Mouse (Mus musculus) ovary, adult 10 weeks (tissue): Measurements from ENCODE around the gene Spindoc. TPM values are rescaled to one million over a fixed set of nuclear protein-coding genes. Genes with fewer than 3 reads are reported as not detected.

ENCODE experiments used
- polyA plus RNA-seq: library from polyadenylated mRNA; stranded (reverse); fragments of 350-450 nt; fragmentation: Illumina TruSeq; extraction: RNeasy Lipid Tissue Mini Kit (QIAGEN cat#74804); gene quantifications from one replicate; pipeline ENCODE4 v1.2.3, GENCODE M21; 2014

Spindoc gene
- polyA plus RNA-seq, result 1.1 TPM

GRCm38 (mm10) chr19:7382903-7383865 lies at the start of gene Spindoc:
Spindoc (minus strand) TSS chr19:7382994.

GRCm38 (mm10) chr19:7416834-7417735 lies 34.3 kb upstream of the Spindoc start, which contains the start of gene 2700081O15Rik:
2700081O15Rik (plus strand) TSS chr19:7417625.

GRCm38 (mm10) chr19:7341512-7342397 lies 41.0 kb downstream of the Spindoc start, which contains the start of gene Mark2:
Mark2 (minus strand) TSS chr19:7341860.

Other genes with a start within 250 kb of the Spindoc start
- gene Otub1, start 176.7 kb downstream of the Spindoc start, polyA plus RNA-seq, result 22.1 TPM
- gene Cox8a, start 165.4 kb downstream of the Spindoc start, polyA plus RNA-seq, result 36.3 TPM
- gene Naa40, start 141.8 kb downstream of the Spindoc start, polyA plus RNA-seq, result 15.0 TPM
- gene Rcor2, start 115.7 kb downstream of the Spindoc start, polyA plus RNA-seq, result 0.29 TPM
- 42.0 TPM for gene Mark2, start 41.1 kb downstream of the Spindoc start, polyA plus RNA-seq
- 27.8 TPM for gene 2700081O15Rik, start 34.6 kb upstream of the Spindoc start, polyA plus RNA-seq
- 338 TPM for gene Rtn3, start 100.3 kb upstream of the Spindoc start, polyA plus RNA-seq
- gene Atl3, start 111.0 kb upstream of the Spindoc start, polyA plus RNA-seq, result 280 TPM
- 16.4 TPM for gene Pla2g16, start 174.5 kb upstream of the Spindoc start, polyA plus RNA-seq
- gene Lgals12, start 224.2 kb upstream of the Spindoc start, polyA plus RNA-seq, result 5.8 TPM
- not detected for gene Hrasls5, start 229.5 kb upstream of the Spindoc start, polyA plus RNA-seq